Mouse (Mus musculus) forebrain, embryonic 13.5 days (tissue): ENCODE data around the gene Senp6. TPM values are rescaled to one million over a fixed set of nuclear protein-coding genes. Genes with fewer than 3 reads are reported as not detected.
A peak's percentile ranks its signal among the peaks of the same experiment; 100 is the strongest.

Experiments used
- ATAC-seq: fragments of 200-750 bp; cut with Nextera tagmentation; 2 replicates; pipeline ENCODE4 v1.8.0; 2017
- H3K27ac ChIP-seq: fragments of 300-500 bp; sonication (generic); 2 replicates; pipeline ENCODE4 v1.5.1; 2015; ENCODE audit warnings: inconsistent platforms, mild to moderate bottlenecking, moderate library complexity
- H3K27me3 ChIP-seq: fragments of 300-500 bp; sonication (generic); 2 replicates; pipeline ENCODE4 v1.6.1; 2015; ENCODE audit warnings: mild to moderate bottlenecking, inconsistent platforms
- H3K36me3 ChIP-seq: fragments of 300-500 bp; sonication (generic); 2 replicates; pipeline ENCODE4 v1.6.1; 2015; ENCODE audit warnings: mild to moderate bottlenecking, inconsistent platforms; ENCODE audit not compliant: poor library complexity, severe bottlenecking
- H3K4me1 ChIP-seq: fragments of 300-500 bp; sonication (generic); 2 replicates; pipeline ENCODE4 v1.6.1; 2015; ENCODE audit warnings: inconsistent platforms
- H3K4me2 ChIP-seq: fragments of 300-500 bp; sonication (generic); 2 replicates; pipeline ENCODE4 v1.6.1; 2015; ENCODE audit warnings: inconsistent platforms, mild to moderate bottlenecking, moderate library complexity
- H3K4me3 ChIP-seq: fragments of 300-500 bp; sonication (generic); 2 replicates; pipeline ENCODE4 v1.5.1; 2015; ENCODE audit warnings: mild to moderate bottlenecking, inconsistent platforms
- H3K9ac ChIP-seq: fragments of 300-500 bp; sonication (generic); 2 replicates; pipeline ENCODE4 v1.6.1; 2015; ENCODE audit warnings: mild to moderate bottlenecking, inconsistent platforms
- H3K9me3 ChIP-seq: fragments of 300-500 bp; sonication (generic); replicated peaks from 2 replicates; pipeline ENCODE4 v1.6.1; 2016; ENCODE audit warnings: inconsistent platforms
- WGBS: fragments of 180-500 bp; shearing (Covaris S2); methylation state at CpG from one replicate; pipeline ENCODE4 v1.1.7; 2015; 5-methylcytosine and 5-hydroxymethylcytosine counted together
- polyA plus RNA-seq: library from polyadenylated mRNA; unstranded; fragments of >200 nt; fragmentation: Nextera tagmentation; extraction: Ambion mirVana; gene quantifications from 2 replicates; pipeline ENCODE4 v1.2.1, GENCODE M21; 2015

The Senp6 gene
- polyA plus RNA-seq, 1 experiment from 2014 or later: 56.9 TPM

- no peak for ATAC-seq
- Histone ChIP-seq H3K9ac (peak overlapping the region; percentile 79; the same call in 1 of the 2 replicates), H3K27me3 (no peaks in the 10 kb centered on the region), H3K9me3 (no peaks in the 10 kb centered on the region), H3K36me3 (no peaks in the 10 kb centered on the region), H3K4me3 (peak overlapping the region; percentile 72), H3K4me2 (peak overlapping the region; percentile 82), H3K4me1 (peaks cover 20% of the 10 kb centered on the region), H3K27ac (no peak overlapping the region)
- 3% methylated on average over 13 of the region's 13 CpGs for WGBS
Measured at GRCm38 (mm10) chr9:80164191-80164590, 97.5 kb downstream of the Senp6 start.

DNA sequence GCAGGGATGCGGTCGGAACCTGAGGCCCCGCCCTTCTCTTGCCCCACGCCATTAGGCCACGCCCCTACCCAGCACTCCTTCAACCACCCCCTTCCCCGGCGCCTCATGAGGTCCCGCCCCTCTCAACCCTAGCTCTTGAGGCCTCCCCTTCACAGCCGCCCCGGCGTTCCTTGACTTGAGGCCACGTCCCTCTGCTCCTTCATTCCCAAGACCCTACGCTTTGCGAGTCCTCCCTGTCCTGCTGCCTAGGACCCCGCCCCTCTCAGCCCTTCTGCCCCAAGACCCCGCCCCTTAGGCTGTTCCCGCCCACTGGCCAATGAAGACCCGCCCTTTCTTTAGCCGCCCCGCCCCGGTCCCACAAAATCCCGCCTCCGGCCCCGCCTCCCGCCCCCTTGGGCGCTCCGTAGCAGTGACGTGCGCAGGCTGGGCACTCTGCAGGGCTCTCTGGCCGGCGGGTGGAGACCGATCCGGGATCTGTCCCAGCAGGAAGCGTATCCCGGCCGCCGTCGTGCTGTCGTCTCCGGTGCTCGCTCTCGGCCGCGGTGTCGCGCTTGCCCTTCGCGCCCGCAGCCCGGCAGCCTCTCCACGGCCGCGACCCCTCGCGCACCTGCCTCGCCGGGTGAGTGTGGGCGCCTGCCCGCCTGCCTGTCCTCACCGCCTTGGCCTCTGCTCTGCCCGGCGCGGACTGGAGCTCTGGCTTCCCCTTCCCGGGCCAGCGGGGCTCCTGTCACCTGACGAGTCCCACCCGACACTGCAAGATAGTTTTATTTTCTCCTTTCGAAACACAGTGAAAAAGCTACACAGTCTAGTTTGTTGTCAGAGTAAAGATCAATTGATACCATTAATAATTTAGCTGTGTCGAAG, 98.1 kb downstream of the Senp6 start, which contains the start of gene Myo6:
TSS of gene Myo6 (plus strand) at position 421 of the 864 bp plus-strand sequence.
- H3K4me3 ChIP-seq: peak within 1 kb of the TSS; percentile 72
- H3K9me3 ChIP-seq: no peaks in the 10 kb centered on the region
- WGBS: under 1% methylated on average over 52 of the region's 69 CpGs
- H3K36me3 ChIP-seq: no peaks in the 10 kb centered on the region
- H3K4me1 ChIP-seq: peaks cover 20% of the 10 kb centered on the region
- peak within 1 kb of the TSS; percentile 68 for H3K27ac ChIP-seq
- H3K9ac ChIP-seq: peak within 1 kb of the TSS; percentile 79
- ATAC-seq: peak; percentile 97
- peak within 1 kb of the TSS; percentile 82 for H3K4me2 ChIP-seq
- no peaks in the 10 kb centered on the region for H3K27me3 ChIP-seq

DNA sequence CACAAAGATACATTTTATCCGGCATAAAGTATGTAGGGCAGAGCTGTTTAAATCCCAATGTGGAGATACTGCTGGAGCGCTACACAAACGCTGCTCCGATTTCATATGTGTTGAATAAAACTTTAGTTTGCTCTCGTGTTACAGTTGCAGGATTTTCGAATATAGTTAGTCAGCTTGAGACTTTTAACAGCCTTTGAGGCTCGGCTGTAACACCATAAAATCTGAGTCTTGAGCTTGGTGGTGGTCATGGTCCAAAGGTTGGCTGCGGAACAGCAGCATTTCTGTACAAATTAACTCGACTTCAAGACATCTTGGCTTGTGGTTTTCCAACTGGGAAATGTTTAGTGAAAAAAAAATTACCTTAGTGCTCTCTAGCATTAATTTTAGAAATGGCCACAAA, 99.0 kb downstream of the Senp6 start:
- no peak for ATAC-seq
- Histone ChIP-seq H3K27me3 (no peaks in the 10 kb centered on the region), H3K4me1 (peaks cover 19% of the 10 kb centered on the region), H3K36me3 (no peaks in the 10 kb centered on the region), H3K27ac (no peak overlapping the region), H3K4me3 (peak overlapping the region; percentile 72), H3K9ac (no peak overlapping the region), H3K4me2 (peak overlapping the region; percentile 42), H3K9me3 (no peaks in the 10 kb centered on the region)
- WGBS: 60% methylated on average over 9 of the region's 9 CpGs

DNA sequence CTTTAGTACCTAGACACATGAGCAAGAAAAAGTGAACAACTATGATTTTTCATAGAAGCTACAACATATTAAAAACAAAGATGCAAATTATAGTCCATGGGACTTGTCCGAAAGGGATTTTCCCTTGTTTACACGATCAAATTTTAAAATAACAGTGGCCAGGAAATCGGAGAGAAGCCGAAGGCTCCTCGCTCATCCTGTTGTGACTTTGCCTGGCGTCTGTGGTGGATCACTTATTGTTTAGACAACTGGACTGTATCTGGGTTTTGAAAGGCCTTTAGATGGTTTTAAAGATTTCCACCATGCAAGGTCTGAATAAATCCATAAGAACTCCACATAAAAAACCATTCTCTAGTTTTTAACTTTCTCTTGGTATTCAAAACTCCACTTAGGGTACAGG, 99.7 kb downstream of the Senp6 start:
- 88% methylated on average over 6 of the region's 6 CpGs for WGBS
- no peak for ATAC-seq
- no peaks in the 10 kb centered on the region for H3K9me3 ChIP-seq
- H3K4me3 ChIP-seq: no peak overlapping the region
- no peak overlapping the region for H3K27ac ChIP-seq
- H3K9ac ChIP-seq: no peak overlapping the region
- no peaks in the 10 kb centered on the region for H3K27me3 ChIP-seq
- H3K4me2 ChIP-seq: no peak overlapping the region
- H3K36me3 ChIP-seq: no peaks in the 10 kb centered on the region
- peaks cover 12% of the 10 kb centered on the region for H3K4me1 ChIP-seq

DNA sequence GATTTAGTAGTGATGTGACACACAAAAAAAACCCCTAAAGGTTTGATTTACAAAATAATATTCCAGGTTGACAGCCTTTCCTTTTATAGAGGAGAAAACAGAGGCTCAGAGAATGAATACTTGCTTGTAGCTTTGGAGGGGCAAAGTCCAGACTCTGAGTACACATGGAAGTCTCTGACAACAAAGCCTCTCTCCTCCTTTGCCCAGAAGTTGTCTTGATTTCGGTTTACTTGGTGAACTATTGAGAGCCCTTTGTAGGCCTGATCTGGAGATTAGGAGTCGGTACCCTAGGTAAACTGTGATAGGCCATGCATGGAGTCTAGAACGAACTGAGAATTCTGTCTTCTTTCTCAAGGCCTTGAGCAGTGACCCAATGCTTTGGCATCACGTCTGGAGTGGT, 100.4 kb downstream of the Senp6 start:
- WGBS: 82% methylated on average over 4 of the region's 4 CpGs

DNA sequence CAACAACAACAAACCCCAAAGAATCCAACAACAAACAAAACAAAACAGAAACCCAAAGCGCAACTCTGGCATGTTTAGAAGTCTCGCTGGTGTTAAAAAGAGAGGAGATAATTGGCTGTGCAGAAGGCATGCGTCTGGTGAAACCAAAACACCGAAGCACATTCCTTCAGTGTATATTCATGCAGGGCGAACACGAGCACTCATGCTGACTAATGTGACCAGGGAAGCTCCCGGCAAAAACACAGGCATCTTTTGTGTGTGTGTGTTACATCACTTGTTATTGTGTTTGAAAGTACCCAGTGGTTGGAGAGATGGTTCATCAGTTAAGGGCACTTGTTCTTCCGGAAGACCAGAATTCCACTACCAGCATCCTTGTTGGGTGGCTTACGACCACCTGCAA, 102.8 kb downstream of the Senp6 start:
- Histone ChIP-seq H3K4me1 (peaks cover 12% of the 10 kb centered on the region), H3K27me3 (no peaks in the 10 kb centered on the region), H3K4me2 (no peak overlapping the region), H3K9me3 (no peaks in the 10 kb centered on the region), H3K36me3 (no peaks in the 10 kb centered on the region), H3K9ac (no peak overlapping the region), H3K27ac (no peak overlapping the region), H3K4me3 (no peak overlapping the region)
- 68% methylated on average over 9 of the region's 9 CpGs for WGBS
- ATAC-seq: no peak

More for the DNA sequence above, 100.4 kb downstream of the Senp6 start:
- no peak for ATAC-seq
- no peaks in the 10 kb centered on the region for H3K36me3 ChIP-seq
- H3K4me2 ChIP-seq: no peak overlapping the region
- H3K9ac ChIP-seq: no peak overlapping the region
- H3K9me3 ChIP-seq: no peaks in the 10 kb centered on the region
- H3K4me1 ChIP-seq: peaks cover 5% of the 10 kb centered on the region
- no peaks in the 10 kb centered on the region for H3K27me3 ChIP-seq
- no peak overlapping the region for H3K4me3 ChIP-seq
- no peak overlapping the region for H3K27ac ChIP-seq

GRCm38 (mm10) chr9:80171241-80171640, 104.5 kb downstream of the Senp6 start:
- Histone ChIP-seq H3K36me3 (no peaks in the 10 kb centered on the region), H3K27me3 (no peaks in the 10 kb centered on the region), H3K4me1 (peaks cover 9% of the 10 kb centered on the region), H3K4me2 (no peak overlapping the region), H3K4me3 (no peak overlapping the region), H3K9ac (no peak overlapping the region), H3K9me3 (no peaks in the 10 kb centered on the region), H3K27ac (no peak overlapping the region)
- no peak for ATAC-seq

GRCm38 (mm10) chr9:80172396-80173222, 105.9 kb downstream of the Senp6 start:
- Histone ChIP-seq H3K4me3 (no peak overlapping the region), H3K4me2 (no peak overlapping the region), H3K9ac (no peak overlapping the region), H3K27ac (no peak overlapping the region), H3K36me3 (no peaks in the 10 kb centered on the region), H3K27me3 (no peaks in the 10 kb centered on the region), H3K4me1 (peaks cover 9% of the 10 kb centered on the region), H3K9me3 (no peaks in the 10 kb centered on the region)
- WGBS: 57% methylated on average over 8 of the region's 8 CpGs
- no peak for ATAC-seq

- Histone ChIP-seq H3K4me3 (no peak overlapping the region), H3K4me1 (peaks cover 10% of the 10 kb centered on the region), H3K4me2 (no peak overlapping the region), H3K27me3 (no peaks in the 10 kb centered on the region), H3K9ac (no peak overlapping the region), H3K36me3 (no peaks in the 10 kb centered on the region), H3K9me3 (no peaks in the 10 kb centered on the region), H3K27ac (0 out of 2 replicates have a peak overlapping the region, but pooled peaks have one; percentile 6)
- 28% methylated on average over 9 of the region's 9 CpGs for WGBS
- ATAC-seq: peak; percentile 60; the same call in 1 of the 2 replicates
Measured at GRCm38 (mm10) chr9:80173629-80174028, 106.9 kb downstream of the Senp6 start.

DNA sequence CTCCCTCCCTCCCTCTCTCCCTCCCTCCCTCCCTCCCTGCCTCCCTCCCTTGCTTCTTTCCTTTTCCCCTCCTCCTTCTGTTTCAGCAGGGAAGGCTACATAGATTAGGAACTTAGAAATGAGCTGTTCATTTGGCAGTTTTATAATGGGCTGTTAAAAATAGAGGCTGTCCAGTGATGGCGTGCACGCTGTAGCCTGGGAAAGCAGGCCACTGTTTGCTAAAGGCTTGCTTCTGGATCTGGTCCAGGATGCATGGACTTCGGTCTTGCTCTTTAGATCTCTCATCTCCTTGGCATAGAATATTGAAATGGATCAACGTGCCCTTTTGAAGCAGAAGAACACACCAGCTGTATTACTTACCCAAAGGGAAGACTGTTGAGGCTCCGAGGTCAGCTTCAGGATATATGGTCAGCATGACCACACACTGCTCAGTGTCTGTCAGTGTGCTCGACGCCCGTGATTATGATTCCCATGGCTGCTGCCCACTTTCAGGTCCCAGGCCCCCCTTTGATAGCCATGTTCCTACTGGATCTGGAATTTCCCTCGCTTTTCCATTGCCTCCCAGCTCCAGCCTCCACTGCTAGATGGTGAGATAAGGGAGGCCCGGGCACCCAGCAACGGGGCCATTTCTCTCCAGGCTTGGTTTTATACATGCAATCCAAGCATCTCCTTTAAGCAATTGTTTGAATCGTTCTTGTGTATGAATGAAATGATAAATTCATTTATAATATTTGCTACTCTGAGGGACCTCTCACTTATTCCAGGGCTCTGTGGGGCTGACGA, 110.2 kb downstream of the Senp6 start:
- H3K4me2 ChIP-seq: no peak overlapping the region
- H3K27me3 ChIP-seq: no peaks in the 10 kb centered on the region
- ATAC-seq: no peak
- 79% methylated on average over 13 of the region's 13 CpGs for WGBS
- no peak overlapping the region for H3K4me3 ChIP-seq
- H3K36me3 ChIP-seq: no peaks in the 10 kb centered on the region
- peaks cover 16% of the 10 kb centered on the region for H3K4me1 ChIP-seq
- no peak overlapping the region for H3K9ac ChIP-seq
- no peaks in the 10 kb centered on the region for H3K9me3 ChIP-seq
- H3K27ac ChIP-seq: no peak overlapping the region

- H3K9ac ChIP-seq: no peak overlapping the region
- H3K4me2 ChIP-seq: no peak overlapping the region
- ATAC-seq: peak; percentile 34; the same call in 1 of the 2 replicates
- H3K4me1 ChIP-seq: peaks cover 8% of the 10 kb centered on the region
- H3K27ac ChIP-seq: no peak overlapping the region
- H3K9me3 ChIP-seq: no peaks in the 10 kb centered on the region
- H3K4me3 ChIP-seq: no peak overlapping the region
- no peaks in the 10 kb centered on the region for H3K36me3 ChIP-seq
- H3K27me3 ChIP-seq: no peaks in the 10 kb centered on the region
- 45% methylated on average over 2 of the region's 2 CpGs for WGBS
Measured at GRCm38 (mm10) chr9:80178670-80179069, 112.0 kb downstream of the Senp6 start.
